Mouse (Mus musculus): ENCODE results near the gene Cdk16.

GRCm38 (mm10) chrX:20703741-20704290 lies 16.1 kb downstream of the Cdk16 start, which contains the start of gene Usp11:
- no peak for TF ChIP-seq CTCF (IDR thresholded peaks at IDR 0.05; ENCODE audit: low read depth)
- no peak for TF ChIP-seq EP300 (IDR thresholded peaks at IDR 0.05; ENCODE audit: low read depth)

All from heart, postnatal 0 days (tissue).